Mouse (Mus musculus) lung, adult 10 weeks (tissue): Measurements from ENCODE around the gene Olfr1370. TPM values are rescaled to one million over a fixed set of nuclear protein-coding genes. Genes with fewer than 3 reads are reported as not detected.

ENCODE experiments used
- polyA plus RNA-seq: library from polyadenylated mRNA; stranded (reverse); fragments of 350-450 nt; fragmentation: Illumina TruSeq; extraction: RNeasy Lipid Tissue Mini Kit (QIAGEN cat#74804); gene quantifications from one replicate; pipeline ENCODE4 v1.2.3, GENCODE M21; 2014; ENCODE audit warnings: low read depth, low replicate concordance; ENCODE audit not compliant: insufficient read depth

The Olfr1370 gene
- not detected for polyA plus RNA-seq

DNA sequence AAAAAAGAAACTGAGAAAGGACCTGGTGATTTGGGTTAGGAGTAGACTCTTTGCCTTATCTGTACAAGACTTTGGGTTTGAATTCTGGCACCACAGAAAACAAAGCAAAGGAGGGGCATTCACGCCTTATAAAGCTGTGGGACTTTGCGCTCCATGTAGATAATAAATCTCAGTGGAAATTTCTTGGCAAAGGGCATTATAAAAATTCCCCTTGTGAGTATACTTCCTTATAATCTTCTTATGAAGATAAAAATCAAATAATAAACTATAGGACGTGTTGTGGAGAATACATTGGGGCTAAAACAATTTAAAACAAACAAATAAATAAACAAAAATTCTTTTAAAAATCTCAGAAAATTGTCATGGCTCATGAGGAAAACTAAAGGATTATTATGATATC lies at the start of gene Olfr1370:
Gene Olfr1370 (minus strand): TSS at position 101 of the 400 bp plus-strand sequence.

DNA sequence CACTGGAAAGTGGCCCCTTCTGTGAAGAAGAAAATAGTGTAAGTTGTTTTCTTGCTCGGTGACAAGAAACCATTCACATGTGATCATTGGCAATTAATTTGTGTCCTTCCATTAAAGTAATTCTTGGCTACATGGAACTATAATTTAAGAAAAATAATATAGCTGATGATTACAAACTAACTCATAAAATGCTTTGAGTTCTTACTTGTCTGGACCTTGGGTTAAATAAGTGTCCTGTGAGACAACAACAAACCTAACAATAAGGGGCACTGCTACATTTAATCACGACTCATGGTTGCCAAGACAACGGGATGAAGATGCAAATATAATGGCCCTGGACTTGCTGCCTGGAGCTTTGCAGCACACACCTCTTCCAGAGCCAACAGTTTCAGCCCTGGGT lies 36.4 kb upstream of the Olfr1370 start, which contains the start of gene Olfr1369-ps1:
Gene Olfr1369-ps1 (plus strand): TSS at position 301 of the 400 bp plus-strand sequence.

Other genes with a start within 250 kb of the Olfr1370 start
- gene Olfr1369-ps1, start 36.5 kb upstream of the Olfr1370 start, polyA plus RNA-seq: not detected
- gene Olfr263, start 54.7 kb upstream of the Olfr1370 start, polyA plus RNA-seq: not detected
- gene Olfr1368, start 70.9 kb upstream of the Olfr1370 start, polyA plus RNA-seq: not detected
- 29.6 TPM for gene Trim27, start 104.5 kb upstream of the Olfr1370 start, polyA plus RNA-seq
- gene Gpx5, start 217.8 kb upstream of the Olfr1370 start, polyA plus RNA-seq: not detected
- gene Gpx6, start 237.2 kb upstream of the Olfr1370 start, polyA plus RNA-seq: not detected